Mouse (Mus musculus): Measurements from ENCODE around the gene Ehd4. TPM values are rescaled to one million over a fixed set of nuclear protein-coding genes. Genes with fewer than 3 reads are reported as not detected.

The Ehd4 gene
- total RNA-seq, 2 experiments from 2014 or later: 36.0 to 56.6 TPM

- DNase-seq: no peak
These were observed 84.9 kb downstream of the Ehd4 start for GRCm38 (mm10) chr2:120069466-120069990.

GRCm38 (mm10) chr2:120068555-120069465, 85.6 kb downstream of the Ehd4 start:
- peak; percentile 44 for DNase-seq

GRCm38 (mm10) chr2:120066224-120066623, 88.2 kb downstream of the Ehd4 start:
- no peak for DNase-seq

- DNase-seq: no peak
These were observed 89.2 kb downstream of the Ehd4 start for GRCm38 (mm10) chr2:120065243-120065642.

GRCm38 (mm10) chr2:120064639-120065038, 89.8 kb downstream of the Ehd4 start:
- DNase-seq: no peak

- DNase-seq: no peak
These were observed 92.2 kb downstream of the Ehd4 start for GRCm38 (mm10) chr2:120062248-120062647.

GRCm38 (mm10) chr2:120060651-120061050, 93.8 kb downstream of the Ehd4 start:
- peak; percentile 37 for DNase-seq

- DNase-seq: no peak
These were observed 94.2 kb downstream of the Ehd4 start for GRCm38 (mm10) chr2:120060190-120060589.

GRCm38 (mm10) chr2:120059466-120059865, 94.9 kb downstream of the Ehd4 start:
- no peak for DNase-seq

- no peak for DNase-seq
These were observed 95.6 kb downstream of the Ehd4 start for GRCm38 (mm10) chr2:120058818-120059217.

- no peak for DNase-seq
These were observed 98.5 kb downstream of the Ehd4 start for GRCm38 (mm10) chr2:120055923-120056322.

- peak; percentile 54 for DNase-seq
These were observed 99.4 kb downstream of the Ehd4 start for GRCm38 (mm10) chr2:120054771-120055552.

- no peak for DNase-seq
These were observed 103.0 kb downstream of the Ehd4 start for GRCm38 (mm10) chr2:120051405-120051804.

GRCm38 (mm10) chr2:120049632-120050274, 104.7 kb downstream of the Ehd4 start:
- DNase-seq: no peak

- DNase-seq: no peak
These were observed 106.2 kb downstream of the Ehd4 start for GRCm38 (mm10) chr2:120048173-120048572.

GRCm38 (mm10) chr2:120046486-120047310, 107.7 kb downstream of the Ehd4 start:
- DNase-seq: no peak

- DNase-seq: no peak
These were observed 109.7 kb downstream of the Ehd4 start for GRCm38 (mm10) chr2:120044676-120045075.

GRCm38 (mm10) chr2:120044101-120044603, 110.3 kb downstream of the Ehd4 start:
- DNase-seq: no peak

GRCm38 (mm10) chr2:120040991-120041390, 113.4 kb downstream of the Ehd4 start:
- DNase-seq: no peak

Data from gastrocnemius, postnatal 25 days (tissue).